8 mouse cellular contexts compared by ENCODE assay signal in genomic region chr3:142490465-142490864, GRCm38 (mm10). TPM values are rescaled to one million over a fixed set of nuclear protein-coding genes. Genes with fewer than 3 reads are reported as not detected.
DNase-seq lines count a peak whose midpoint lies in the region; ATAC-seq and TF ChIP-seq lines count a peak whose summit lies in the region.

No protein-coding gene starts in this region.

- H3K27ac ChIP-seq in liver, postnatal 0 days (ENCODE audit: low read depth) = no peak overlapping the region
- no peak overlapping the region for H3K27ac ChIP-seq in thymus, adult 2 months (ENCODE audit: control insufficient read depth, insufficient read depth, low read length)

- intact Hi-C loops in gastrocnemius, postnatal 14 days (cut with DNase I; ENCODE audit: low total_unique reads) = loop anchor here (10.0 kb wide), 1 partner anchor 154 kb away; no protein-coding TSS in a partner anchor

- WGBS in liver, postnatal 0 days (ENCODE audit: insufficient replicate concordance) = 74% methylated on average over 1 of the region's 1 CpGs
- 79% methylated on average over 1 of the region's 1 CpGs for WGBS in thymus, adult 2 months

- H3K36me3 ChIP-seq in liver, postnatal 0 days (replicated peaks; ENCODE audit: insufficient read depth, low read length) = no peaks in the 10 kb centered on the region
- H3K36me3 ChIP-seq in thymus, adult 2 months (ENCODE audit: control insufficient read depth, insufficient read depth, low read length) = no peaks in the 10 kb centered on the region

- DNase-seq in adipocyte (ENCODE audit: low spot score) = peak; percentile 91
- DNase-seq in embryo, embryonic 10 days (ENCODE audit: low spot score) = peak; percentile 90
- peak; percentile 61 for DNase-seq in gastrocnemius, postnatal 14 days
- peak; percentile 80 for DNase-seq in kidney, postnatal 14 days
- DNase-seq in liver, postnatal 0 days = peak; percentile 71
- DNase-seq in thymus, adult 2 months = peak; percentile 78

- no peak overlapping the region for H3K9ac ChIP-seq in liver, postnatal 0 days (replicated peaks)

- TF ChIP-seq CTCF in liver, postnatal 0 days (IDR thresholded peaks at IDR 0.05; ENCODE audit: low read depth) = peak; percentile 96
- TF ChIP-seq CTCF in thymus, adult 2 months (IDR thresholded peaks at IDR 0.05; ENCODE audit: borderline replicate concordance, control insufficient read depth, extremely low read depth, insufficient read depth, low read length, poor library complexity) = no peak

- H3K27me3 ChIP-seq in liver, postnatal 0 days (ENCODE audit: insufficient read depth, low read length) = peaks cover 8% of the 10 kb centered on the region
- H3K27me3 ChIP-seq in thymus, adult 2 months (ENCODE audit: control insufficient read depth, insufficient read depth, low read length) = no peaks in the 10 kb centered on the region

- H3K4me2 ChIP-seq in liver, postnatal 0 days (ENCODE audit: low read depth, low read length) = no peak overlapping the region

- no peak for TF ChIP-seq EP300 in liver, postnatal 0 days (IDR thresholded peaks at IDR 0.05; ENCODE audit: low read depth)

- peak; percentile 62 for ATAC-seq in CD4-positive, CD25-positive, alpha-beta regulatory T cell, adult 4 months
- peak; percentile 75 for ATAC-seq in liver, postnatal 0 days
- peak; percentile 93 for ATAC-seq in neutrophil, adult 5-6 weeks (ENCODE audit: extremely low read depth, insufficient number of reproducible peaks, low FRiP score, poor library complexity, severe bottlenecking)

- H3K4me3 ChIP-seq in liver, postnatal 0 days (ENCODE audit: low read depth, low read length) = no peak overlapping the region
- H3K4me3 ChIP-seq in thymus, adult 2 months (ENCODE audit: control insufficient read depth, insufficient read depth, low read length) = no peak overlapping the region

- peaks cover 4% of the 10 kb centered on the region; the same call in 1 of the 2 replicates for H3K4me1 ChIP-seq in liver, postnatal 0 days (ENCODE audit: insufficient read depth)
- peaks cover 6% of the 10 kb centered on the region for H3K4me1 ChIP-seq in thymus, adult 2 months (replicated peaks; ENCODE audit: control insufficient read depth, insufficient read depth, low read length)

- H3K9me3 ChIP-seq in liver, postnatal 0 days (ENCODE audit: low read length) = no peaks in the 10 kb centered on the region

- no peak for TF ChIP-seq POLR2A in thymus, adult 2 months (IDR thresholded peaks at IDR 0.05; ENCODE audit: control insufficient read depth, extremely low read depth, insufficient read depth, low read length, poor library complexity)

RNA-seq across cellular contexts. Expression of gene Gbp5, which starts 3.3 kb away (rescaled TPM):
- polyA plus RNA-seq in CD4-positive, CD25-positive, alpha-beta regulatory T cell, adult 4 months (2017; shearing (Covaris generic)) = 10 to 100 TPM; 18.3 to 29.5 TPM
- total RNA-seq in gastrocnemius, postnatal 14 days (2021) = 1 to 10 TPM; 2.2 to 2.3 TPM
- 0.13 and 0.20 TPM in 2 replicates for polyA plus RNA-seq in liver, postnatal 0 days (2015; fragmentation: Nextera tagmentation; extraction: Ambion mirVana)
- 23.5 and 24.2 TPM in 2 replicates for total RNA-seq in neutrophil, adult 5-6 weeks (2017)
- 3.7 and 4.2 TPM in 2 replicates for polyA plus RNA-seq in thymus, adult 2 months (2012; rRNA removed)

RNA-seq across cellular contexts. Expression of gene Gbp7, which starts 39.7 kb away (rescaled TPM):
- 100 to 1,000 TPM; 242 to 294 TPM for polyA plus RNA-seq in CD4-positive, CD25-positive, alpha-beta regulatory T cell, adult 4 months (2017; shearing (Covaris generic))
- 1 to 10 TPM; 5.7 to 6.3 TPM for total RNA-seq in gastrocnemius, postnatal 14 days (2021)
- 7.1 and 7.8 TPM in 2 replicates for polyA plus RNA-seq in liver, postnatal 0 days (2015; fragmentation: Nextera tagmentation; extraction: Ambion mirVana)
- 33.4 and 36.9 TPM in 2 replicates for total RNA-seq in neutrophil, adult 5-6 weeks (2017)
- polyA plus RNA-seq in thymus, adult 2 months (2012; rRNA removed) = 5.1 and 6.6 TPM in 2 replicates

Comparison
In these comparisons a context has a peak if more than half of its experiments do, and no peak if none do; other contexts are left out.
1. RNA of gene Gbp7, which starts 39.7 kb away (polyA plus RNA-seq): 242 to 294 TPM in CD4-positive, CD25-positive, alpha-beta regulatory T cell, adult 4 months; 7.1 to 7.8 TPM in liver, postnatal 0 days and 5.1 to 6.6 TPM in thymus, adult 2 months; every median in the first group is over 10 times any median in the second.
2. Peak in every context shown above with its lines, with median percentiles within 50 percentile points of each other: ATAC-seq and DNase-seq.